Mouse (Mus musculus): ENCODE results near the gene Fam71f1.

DNA sequence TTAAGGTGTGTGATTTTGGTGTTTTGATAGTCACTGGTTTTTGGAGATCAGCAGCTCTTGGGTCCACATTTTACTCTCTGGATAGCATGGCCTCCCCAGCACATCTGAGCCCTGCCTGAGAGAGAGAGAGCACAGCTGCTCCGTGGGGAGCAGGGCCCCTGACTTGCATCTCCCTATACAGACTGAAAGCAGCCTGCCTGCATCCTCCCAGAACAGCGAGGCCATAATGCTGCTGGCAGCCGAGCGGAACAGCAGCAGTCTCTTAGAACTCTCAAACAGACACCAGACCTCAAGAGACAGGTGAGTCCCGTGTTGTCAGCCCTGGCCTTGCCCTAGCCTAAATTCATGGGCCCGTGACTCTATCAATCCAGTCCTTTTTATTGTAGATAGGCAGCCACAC lies 31.5 kb upstream of the Fam71f1 start:
- no peak for TF ChIP-seq POLR2A (IDR thresholded peaks at IDR 0.05; ENCODE audit: extremely low read depth, insufficient read depth, low read length)
- TF ChIP-seq CTCF (IDR thresholded peaks at IDR 0.05; ENCODE audit: extremely low read depth, insufficient read depth, low read length): no peak

Data from cortical plate, adult 2 months (tissue).